Mouse (Mus musculus): ENCODE measurements around the gene Mad2l1bp.

DNA sequence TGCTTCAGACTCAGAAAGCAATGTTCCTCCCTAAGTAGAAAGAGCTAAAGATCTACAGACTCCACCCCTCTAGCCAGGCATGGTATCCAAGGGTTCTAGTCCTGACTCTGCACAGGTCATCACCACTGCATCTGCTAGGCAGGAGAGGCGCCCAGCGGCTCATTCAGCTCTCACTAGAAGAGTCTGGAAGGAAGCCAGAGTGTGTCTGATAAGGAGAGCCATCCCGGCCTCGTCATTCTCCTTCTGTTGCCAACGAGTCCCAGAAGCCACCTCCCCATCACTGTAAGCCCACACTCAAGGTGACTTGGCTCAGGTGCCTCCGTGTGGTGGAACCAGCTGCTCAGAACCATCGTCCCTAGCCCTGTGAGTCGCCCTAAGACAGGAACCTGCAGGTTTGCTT, 20.5 kb downstream of the Mad2l1bp start:
- no peak for TF ChIP-seq CTCF (IDR thresholded peaks at IDR 0.05; ENCODE audit: extremely low read depth, insufficient read depth, insufficient read length, insufficient replicate concordance)
- no peak for TF ChIP-seq POLR2A (IDR thresholded peaks at IDR 0.05; ENCODE audit: low read depth, low read length)
